Mouse (Mus musculus) neural tube, embryonic 15.5 days (tissue): ENCODE results near the gene Adam12. TPM values are rescaled to one million over a fixed set of nuclear protein-coding genes. Genes with fewer than 3 reads are reported as not detected.

Experiments
- ATAC-seq: fragments of 200-750 bp; cut with Nextera tagmentation; 2 replicates; pipeline ENCODE4 v1.8.0; 2017; ENCODE audit warnings: mild to moderate bottlenecking, moderate TSS enrichment, moderate library complexity; ENCODE audit not compliant: low FRiP score
- H3K27ac ChIP-seq: fragments of 300-500 bp; sonication (generic); replicated peaks from 2 replicates; pipeline ENCODE4 v1.5.1; 2015; ENCODE audit warnings: mild to moderate bottlenecking, inconsistent platforms
- H3K27me3 ChIP-seq: fragments of 300-500 bp; sonication (generic); replicated peaks from 2 replicates; pipeline ENCODE4 v1.6.1; 2015; ENCODE audit warnings: inconsistent platforms
- H3K36me3 ChIP-seq: fragments of 300-500 bp; sonication (generic); 2 replicates; pipeline ENCODE4 v1.6.1; 2015; ENCODE audit warnings: inconsistent platforms
- H3K4me1 ChIP-seq: fragments of 300-500 bp; sonication (generic); 2 replicates; pipeline ENCODE4 v1.6.1; 2015; ENCODE audit warnings: inconsistent platforms
- H3K4me2 ChIP-seq: fragments of 300-500 bp; sonication (generic); 2 replicates; pipeline ENCODE4 v1.6.1; 2015; ENCODE audit warnings: inconsistent platforms, mild to moderate bottlenecking, moderate library complexity
- H3K4me3 ChIP-seq: fragments of 300-500 bp; sonication (generic); replicated peaks from 2 replicates; pipeline ENCODE4 v1.5.1; 2015; ENCODE audit warnings: mild to moderate bottlenecking, inconsistent platforms
- H3K9ac ChIP-seq: fragments of 300-500 bp; sonication (generic); replicated peaks from 2 replicates; pipeline ENCODE4 v1.6.1; 2015; ENCODE audit warnings: mild to moderate bottlenecking, inconsistent platforms
- H3K9me3 ChIP-seq: fragments of 300-500 bp; sonication (generic); replicated peaks from 2 replicates; pipeline ENCODE4 v1.6.1; 2016; ENCODE audit warnings: inconsistent platforms
- WGBS: fragments of 180-500 bp; shearing (Covaris S2); methylation state at CpG from one replicate; pipeline ENCODE4 v1.1.7; 2015; ENCODE audit warnings: mixed read lengths; 5-methylcytosine and 5-hydroxymethylcytosine counted together
- polyA plus RNA-seq: library from polyadenylated mRNA; unstranded; fragments of >200 nt; fragmentation: Nextera tagmentation; extraction: Ambion mirVana; gene quantifications from 2 replicates; pipeline ENCODE4 v1.2.1, GENCODE M21; 2015

Adam12 gene
- polyA plus RNA-seq, 1 experiment from 2014 or later: 3.7 TPM

DNA sequence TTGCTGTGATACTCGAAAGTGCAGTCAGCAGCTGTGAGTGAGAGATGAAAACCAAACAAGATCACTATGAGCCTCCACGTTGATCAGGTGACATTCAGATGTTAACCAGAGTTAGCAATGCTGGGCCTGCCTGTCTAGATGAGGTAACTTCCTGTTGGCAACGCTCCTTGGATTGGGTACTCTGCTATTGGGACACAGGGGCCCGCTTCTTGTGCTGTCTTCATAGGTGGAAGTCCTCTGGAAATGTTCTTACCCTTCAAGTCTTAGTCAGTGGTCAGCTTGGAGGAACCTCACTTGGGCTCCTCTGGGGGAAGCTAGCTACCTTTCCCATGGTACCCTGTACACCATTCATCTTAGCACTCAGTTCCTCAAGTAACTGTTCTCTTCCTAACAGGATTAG is 169.3 kb downstream of the Adam12 start:
- Histone ChIP-seq H3K27ac (no peak overlapping the region), H3K4me2 (no peak overlapping the region), H3K4me1 (no peaks in the 10 kb centered on the region), H3K4me3 (no peak overlapping the region), H3K9ac (no peak overlapping the region), H3K9me3 (no peaks in the 10 kb centered on the region), H3K36me3 (no peaks in the 10 kb centered on the region), H3K27me3 (no peaks in the 10 kb centered on the region)
- 83% methylated on average over 4 of the region's 4 CpGs for WGBS
- no peak for ATAC-seq

DNA sequence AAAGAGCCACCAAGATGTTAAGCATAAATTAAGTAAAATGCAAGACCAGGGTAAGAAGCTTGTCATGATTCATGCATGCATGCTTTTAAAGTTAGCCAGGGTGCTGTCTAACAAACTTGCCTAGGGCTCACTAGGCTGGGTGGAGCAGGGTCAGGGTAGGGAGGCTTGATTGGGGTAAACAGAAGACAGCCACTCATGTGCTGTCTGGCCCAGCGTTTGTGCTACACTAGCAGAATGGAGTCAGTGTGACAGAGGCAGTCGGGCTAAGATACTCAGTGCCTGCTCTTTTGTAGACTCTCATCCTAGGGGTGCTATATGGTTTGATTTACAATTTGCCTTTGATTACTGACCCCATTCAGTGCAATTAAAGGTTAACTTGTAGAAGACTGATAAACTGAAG is 179.5 kb downstream of the Adam12 start:
- H3K9me3 ChIP-seq: no peaks in the 10 kb centered on the region

DNA sequence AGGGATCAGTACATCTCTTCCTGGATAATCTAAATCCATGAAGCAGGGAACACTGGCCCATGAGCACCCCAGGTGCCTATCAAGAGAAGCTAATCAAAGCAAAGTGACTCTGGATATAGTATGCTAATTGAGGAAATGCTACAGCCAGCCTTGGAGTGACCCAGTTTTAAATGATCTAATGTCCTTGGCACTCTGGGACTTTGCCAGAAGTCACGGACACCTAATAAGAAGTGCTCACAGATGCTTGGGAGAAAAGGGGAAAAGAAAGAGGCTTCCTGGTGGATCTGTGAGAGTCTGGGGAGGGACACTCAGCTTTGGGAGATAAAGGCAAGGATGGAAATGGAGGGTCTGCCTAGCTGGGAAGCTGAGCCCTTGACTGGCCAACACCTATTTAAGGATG is 181.6 kb downstream of the Adam12 start:
- no peaks in the 10 kb centered on the region for H3K27me3 ChIP-seq
- no peak for ATAC-seq
- H3K27ac ChIP-seq: no peak overlapping the region
- no peaks in the 10 kb centered on the region for H3K36me3 ChIP-seq
- H3K9ac ChIP-seq: no peak overlapping the region
- no peak overlapping the region for H3K4me2 ChIP-seq
- H3K4me1 ChIP-seq: no peaks in the 10 kb centered on the region
- no peak overlapping the region for H3K4me3 ChIP-seq
- no peaks in the 10 kb centered on the region for H3K9me3 ChIP-seq
- 57% methylated on average over 1 of the region's 1 CpGs for WGBS

More for the DNA sequence above, 179.5 kb downstream of the Adam12 start:
- no peak overlapping the region for H3K4me3 ChIP-seq
- H3K27me3 ChIP-seq: no peaks in the 10 kb centered on the region
- H3K4me1 ChIP-seq: no peaks in the 10 kb centered on the region
- 23% methylated on average over 2 of the region's 2 CpGs for WGBS
- H3K36me3 ChIP-seq: no peaks in the 10 kb centered on the region
- H3K9ac ChIP-seq: no peak overlapping the region
- ATAC-seq: no peak
- no peak overlapping the region for H3K4me2 ChIP-seq
- no peak overlapping the region for H3K27ac ChIP-seq

DNA sequence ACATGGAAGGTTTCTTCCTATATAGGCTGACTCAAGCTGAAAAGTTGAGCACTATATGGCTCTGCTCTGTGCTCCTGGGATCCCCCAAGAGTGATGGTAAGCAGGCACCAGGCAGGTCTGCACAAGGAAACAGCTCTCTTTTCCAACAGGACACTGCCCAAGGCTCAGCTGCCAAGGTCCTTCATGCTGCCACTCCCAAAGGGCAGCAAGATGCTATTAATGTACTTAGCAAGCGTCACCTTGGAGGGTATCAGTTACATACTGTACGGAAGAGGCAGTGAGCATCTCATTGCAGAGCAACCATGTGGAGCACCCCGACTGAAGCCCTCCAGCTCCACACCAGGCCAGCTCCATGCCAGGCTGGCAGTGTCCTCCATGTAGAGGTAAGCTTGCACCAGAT is 185.6 kb downstream of the Adam12 start:
- 92% methylated on average over 3 of the region's 3 CpGs for WGBS
- no peak for ATAC-seq
- Histone ChIP-seq H3K9ac (no peak overlapping the region), H3K27ac (no peak overlapping the region), H3K36me3 (no peaks in the 10 kb centered on the region), H3K4me1 (no peaks in the 10 kb centered on the region), H3K9me3 (no peaks in the 10 kb centered on the region), H3K27me3 (no peaks in the 10 kb centered on the region), H3K4me3 (no peak overlapping the region), H3K4me2 (no peak overlapping the region)

DNA sequence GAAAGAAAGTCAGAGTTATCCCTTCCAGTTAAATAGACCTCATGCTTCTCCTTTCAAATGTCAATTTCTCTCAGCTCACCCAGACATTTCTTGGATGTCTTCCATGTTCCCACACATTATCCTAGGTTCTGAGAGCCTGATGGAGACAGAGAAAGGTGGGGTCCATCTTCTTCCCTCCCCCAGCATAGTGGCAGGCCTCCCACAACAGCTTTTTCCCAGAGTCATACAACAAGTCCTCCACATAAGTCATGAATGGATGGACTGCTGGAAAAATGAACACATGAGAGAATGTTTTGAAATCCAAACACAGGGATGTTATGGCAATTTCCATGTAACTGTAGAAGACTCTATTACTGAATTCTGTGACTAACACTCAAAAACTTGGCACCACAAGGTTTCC is 188.4 kb downstream of the Adam12 start:
- H3K9ac ChIP-seq: no peak overlapping the region
- no peak for ATAC-seq

DNA sequence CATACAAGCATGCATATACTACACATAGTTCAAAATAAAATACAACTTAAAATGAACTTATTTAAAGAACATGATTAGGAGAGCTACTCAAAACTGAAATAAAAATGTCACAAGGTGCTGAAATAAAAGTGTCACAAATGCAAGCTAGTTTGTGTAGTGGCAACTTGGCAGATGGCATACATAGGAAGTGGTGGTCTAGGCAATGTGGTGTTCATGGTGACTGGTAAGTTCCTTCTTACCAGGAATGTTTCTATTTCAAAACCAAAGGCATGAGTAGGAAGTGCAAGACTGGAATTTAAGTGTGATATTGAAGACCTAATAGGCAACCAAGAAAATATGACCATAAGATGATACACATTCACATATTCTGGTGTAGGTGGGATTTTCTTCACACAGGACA is 189.3 kb downstream of the Adam12 start:
- H3K9me3 ChIP-seq: no peaks in the 10 kb centered on the region
- no peak overlapping the region for H3K9ac ChIP-seq
- no peaks in the 10 kb centered on the region for H3K4me1 ChIP-seq
- no peak overlapping the region for H3K4me3 ChIP-seq
- no peak overlapping the region for H3K4me2 ChIP-seq
- H3K36me3 ChIP-seq: no peaks in the 10 kb centered on the region
- ATAC-seq: no peak
- H3K27me3 ChIP-seq: no peaks in the 10 kb centered on the region
- no peak overlapping the region for H3K27ac ChIP-seq

More for the DNA sequence above, 188.4 kb downstream of the Adam12 start:
- no peaks in the 10 kb centered on the region for H3K9me3 ChIP-seq
- no peaks in the 10 kb centered on the region for H3K4me1 ChIP-seq
- H3K27ac ChIP-seq: no peak overlapping the region
- H3K27me3 ChIP-seq: no peaks in the 10 kb centered on the region
- no peaks in the 10 kb centered on the region for H3K36me3 ChIP-seq
- H3K4me3 ChIP-seq: no peak overlapping the region
- H3K4me2 ChIP-seq: no peak overlapping the region

DNA sequence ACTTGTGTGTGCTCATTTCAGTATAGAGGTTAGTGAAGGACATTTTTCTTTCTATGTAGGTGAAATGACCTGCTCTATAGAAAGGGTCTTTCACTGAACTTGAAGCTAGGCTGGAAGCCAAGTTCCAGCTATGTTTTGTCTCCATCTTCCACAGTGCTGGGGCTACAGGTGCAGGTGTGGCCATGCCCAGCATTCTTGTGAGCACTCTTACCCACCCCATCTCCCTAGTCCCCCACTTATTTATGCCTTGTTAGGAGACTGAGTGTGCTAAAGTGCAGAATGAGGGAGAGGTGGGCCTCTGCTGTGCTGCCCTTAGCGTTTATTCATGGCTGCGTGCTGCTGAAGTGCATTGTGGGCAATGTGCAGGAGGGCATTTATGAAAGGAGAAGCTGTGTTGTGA is 198.0 kb downstream of the Adam12 start:
- H3K36me3 ChIP-seq: no peaks in the 10 kb centered on the region
- WGBS: 86% methylated on average over 2 of the region's 2 CpGs
- H3K4me1 ChIP-seq: no peaks in the 10 kb centered on the region; the same call in 1 of the 2 replicates
- no peak overlapping the region for H3K4me3 ChIP-seq
- no peak for ATAC-seq
- no peaks in the 10 kb centered on the region for H3K27me3 ChIP-seq
- H3K4me2 ChIP-seq: no peak overlapping the region
- no peak overlapping the region for H3K9ac ChIP-seq
- H3K27ac ChIP-seq: no peak overlapping the region
- H3K9me3 ChIP-seq: no peaks in the 10 kb centered on the region

DNA sequence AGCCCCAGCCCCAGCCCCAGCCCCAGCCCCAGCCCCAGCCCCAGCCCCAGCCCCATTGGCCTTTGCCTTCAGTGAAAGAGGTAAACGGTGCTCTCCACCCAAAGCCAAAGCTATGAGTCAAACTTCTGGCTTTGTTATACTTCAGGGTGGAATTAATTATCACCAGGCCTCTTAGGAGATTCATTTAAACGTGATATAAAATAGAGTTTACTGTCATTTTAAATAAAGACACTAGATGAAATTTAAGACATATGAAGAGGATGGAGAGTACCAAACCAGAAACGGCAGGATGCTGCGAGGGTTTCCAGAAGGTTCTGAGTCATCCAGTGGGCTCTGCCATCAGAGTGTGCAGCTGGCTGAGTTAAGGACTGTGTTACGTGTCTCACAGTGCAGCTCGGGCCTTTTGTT is 199.0 kb downstream of the Adam12 start:
- ATAC-seq: no peak
- 37% methylated on average over 6 of the region's 6 CpGs for WGBS

DNA sequence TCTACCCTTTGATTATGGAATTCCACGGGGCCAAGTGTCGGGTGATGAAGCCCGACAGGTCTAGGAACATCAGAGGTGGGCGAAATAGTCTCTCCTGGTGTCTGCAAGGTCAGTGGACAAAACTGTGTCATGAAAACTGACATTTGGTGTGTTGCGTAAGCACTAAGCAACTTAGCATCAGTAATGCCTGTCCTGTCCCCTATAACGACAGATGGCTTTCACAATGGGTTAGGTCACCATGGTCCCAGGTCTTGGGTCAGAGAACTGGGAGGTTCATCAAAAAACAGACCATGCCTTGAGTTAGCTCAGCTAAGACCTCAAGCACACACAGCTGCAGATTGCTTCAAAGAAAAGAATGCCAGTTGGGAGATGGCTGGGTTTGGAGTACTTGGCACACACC is 200.2 kb downstream of the Adam12 start:
- Histone ChIP-seq H3K27ac (no peak overlapping the region), H3K9ac (no peak overlapping the region), H3K27me3 (no peaks in the 10 kb centered on the region), H3K36me3 (no peaks in the 10 kb centered on the region), H3K4me1 (peaks cover 13% of the 10 kb centered on the region), H3K9me3 (no peaks in the 10 kb centered on the region), H3K4me3 (no peak overlapping the region), H3K4me2 (no peak overlapping the region)
- ATAC-seq: no peak
- 90% methylated on average over 6 of the region's 6 CpGs for WGBS

More for the DNA sequence above, 199.0 kb downstream of the Adam12 start:
- no peak overlapping the region for H3K4me2 ChIP-seq
- H3K9ac ChIP-seq: no peak overlapping the region
- peaks cover 5% of the 10 kb centered on the region for H3K4me1 ChIP-seq
- no peaks in the 10 kb centered on the region for H3K36me3 ChIP-seq
- H3K9me3 ChIP-seq: no peaks in the 10 kb centered on the region
- no peak overlapping the region for H3K4me3 ChIP-seq
- no peak overlapping the region for H3K27ac ChIP-seq
- no peaks in the 10 kb centered on the region for H3K27me3 ChIP-seq

DNA sequence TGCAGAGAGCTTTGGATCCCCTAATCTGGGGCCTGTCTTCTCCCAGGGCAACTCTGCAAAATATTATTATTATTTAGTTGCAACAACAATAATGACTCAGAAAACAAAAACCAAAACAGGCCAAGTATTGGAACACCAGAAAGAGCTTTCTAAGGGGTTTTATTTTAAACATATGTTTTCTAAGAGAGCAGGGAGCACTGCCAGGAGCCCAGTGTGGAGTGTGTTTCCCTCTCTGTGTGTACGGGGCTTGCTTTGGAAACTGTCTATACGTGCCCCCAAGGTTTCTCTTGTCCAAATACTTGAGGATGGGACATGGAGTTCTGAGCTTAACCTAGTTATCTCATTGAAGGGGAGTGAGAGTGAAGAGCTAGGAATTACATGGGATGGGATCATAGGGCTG is 200.7 kb downstream of the Adam12 start:
- H3K9ac ChIP-seq: no peak overlapping the region
- peaks cover 18% of the 10 kb centered on the region for H3K4me1 ChIP-seq
- no peaks in the 10 kb centered on the region for H3K36me3 ChIP-seq
- no peaks in the 10 kb centered on the region for H3K9me3 ChIP-seq
- H3K27me3 ChIP-seq: no peaks in the 10 kb centered on the region
- H3K4me2 ChIP-seq: no peak overlapping the region
- no peak overlapping the region for H3K4me3 ChIP-seq
- no peak for ATAC-seq
- WGBS: 71% methylated on average over 2 of the region's 2 CpGs
- H3K27ac ChIP-seq: no peak overlapping the region

DNA sequence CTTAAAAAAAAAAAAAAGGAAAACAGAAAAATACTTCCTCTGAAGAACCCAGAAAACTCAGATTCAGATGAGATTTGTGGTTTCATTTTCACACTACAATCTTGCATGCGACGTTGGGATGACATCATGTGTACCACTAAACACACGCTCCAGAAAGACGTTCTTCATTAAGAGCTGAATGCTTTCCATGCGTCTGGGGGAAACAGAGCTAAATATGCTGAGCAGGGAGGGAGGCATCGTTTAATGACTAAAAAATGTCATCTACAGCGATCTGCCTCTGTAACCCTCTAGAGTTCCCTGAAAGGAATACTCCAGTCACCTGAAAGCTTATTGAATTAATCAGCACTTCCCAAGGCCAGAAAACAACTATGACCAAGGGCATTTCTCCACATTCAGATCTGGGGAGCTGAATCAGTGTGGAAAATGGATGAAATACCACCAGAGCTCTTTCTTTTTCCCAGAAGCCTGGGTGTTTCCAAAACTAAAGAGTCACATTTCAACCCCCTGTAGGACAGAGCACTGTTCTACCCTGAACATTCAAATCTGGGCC is 203.6 kb downstream of the Adam12 start:
- Histone ChIP-seq H3K27me3 (no peaks in the 10 kb centered on the region), H3K36me3 (no peaks in the 10 kb centered on the region), H3K9me3 (no peaks in the 10 kb centered on the region), H3K27ac (no peak overlapping the region), H3K4me3 (no peak overlapping the region), H3K4me1 (peaks cover 21% of the 10 kb centered on the region), H3K9ac (no peak overlapping the region), H3K4me2 (no peak overlapping the region)
- WGBS: 48% methylated on average over 7 of the region's 7 CpGs
- no peak for ATAC-seq

DNA sequence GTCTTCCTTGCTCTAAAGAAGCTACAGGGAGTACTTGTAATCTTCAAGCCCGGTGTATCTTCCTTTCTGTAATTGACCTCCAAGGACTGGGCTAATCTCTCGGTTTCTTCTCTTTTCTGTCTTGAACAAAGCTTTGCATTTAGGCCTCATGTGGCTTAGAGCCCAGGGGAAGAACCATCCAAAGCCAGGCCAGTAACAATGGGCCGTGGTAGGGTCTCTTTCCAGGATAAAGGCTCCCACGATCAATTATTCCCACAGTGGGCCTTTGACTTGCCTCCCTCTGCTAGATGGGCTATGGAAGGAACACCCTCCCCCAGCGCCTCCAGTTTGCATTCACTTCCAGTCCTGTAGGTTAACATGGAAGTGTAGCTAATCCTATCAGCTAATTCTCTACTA is 204.9 kb downstream of the Adam12 start:
- Histone ChIP-seq H3K9ac (no peak overlapping the region), H3K4me2 (no peak overlapping the region), H3K27ac (peak overlapping the region; percentile 64), H3K9me3 (no peaks in the 10 kb centered on the region), H3K4me1 (peaks cover 21% of the 10 kb centered on the region), H3K36me3 (no peaks in the 10 kb centered on the region), H3K27me3 (no peaks in the 10 kb centered on the region), H3K4me3 (no peak overlapping the region)
- 19% methylated on average over 5 of the region's 5 CpGs for WGBS
- ATAC-seq: no peak
